Mouse (Mus musculus): Measurements from ENCODE around the gene Mapkapk2.

Gene Mapkapk2

DNA sequence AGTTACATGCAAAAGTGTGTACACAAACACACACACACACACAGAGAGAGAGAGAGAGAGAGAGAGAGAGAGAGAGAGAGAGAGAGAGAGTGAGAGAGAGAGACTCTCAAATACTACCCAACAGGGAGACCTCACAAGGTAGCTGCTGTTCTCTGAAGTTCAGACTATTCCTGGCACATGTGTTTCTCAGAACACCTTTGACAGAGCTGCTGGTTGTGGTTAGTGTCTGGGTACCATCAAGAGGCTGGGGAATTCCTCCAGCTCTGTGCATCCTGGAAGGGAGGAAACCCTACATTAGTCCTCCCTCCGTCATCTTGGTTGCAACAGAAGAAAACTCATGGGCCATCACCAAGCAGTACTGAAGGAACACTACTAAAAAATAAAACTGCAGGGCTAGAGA is 16.9 kb downstream of the Mapkapk2 start:
- DNase-seq (ENCODE audit: low spot score in 2 of 2), result no peak

DNA sequence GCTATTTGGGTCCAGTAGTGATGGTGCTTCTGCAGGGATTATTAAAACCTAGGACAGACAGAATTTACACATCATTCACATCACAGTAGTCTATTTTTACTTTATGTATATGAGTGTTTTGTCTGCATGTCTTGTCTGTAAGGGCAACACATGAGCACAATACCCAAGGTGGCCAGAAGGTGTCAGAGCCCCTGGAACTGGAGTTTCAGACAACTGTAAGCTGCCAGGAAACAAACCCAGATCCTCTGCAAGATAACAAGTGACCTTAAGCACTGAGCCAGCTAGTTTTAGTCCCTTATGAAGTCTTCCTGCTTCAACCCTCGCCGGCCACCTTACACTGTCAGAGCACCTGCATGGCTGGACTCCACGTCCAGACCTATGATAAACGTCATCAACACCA is 17.9 kb downstream of the Mapkapk2 start:
- DNase-seq (ENCODE audit: low spot score in 2 of 2), result no peak

DNA sequence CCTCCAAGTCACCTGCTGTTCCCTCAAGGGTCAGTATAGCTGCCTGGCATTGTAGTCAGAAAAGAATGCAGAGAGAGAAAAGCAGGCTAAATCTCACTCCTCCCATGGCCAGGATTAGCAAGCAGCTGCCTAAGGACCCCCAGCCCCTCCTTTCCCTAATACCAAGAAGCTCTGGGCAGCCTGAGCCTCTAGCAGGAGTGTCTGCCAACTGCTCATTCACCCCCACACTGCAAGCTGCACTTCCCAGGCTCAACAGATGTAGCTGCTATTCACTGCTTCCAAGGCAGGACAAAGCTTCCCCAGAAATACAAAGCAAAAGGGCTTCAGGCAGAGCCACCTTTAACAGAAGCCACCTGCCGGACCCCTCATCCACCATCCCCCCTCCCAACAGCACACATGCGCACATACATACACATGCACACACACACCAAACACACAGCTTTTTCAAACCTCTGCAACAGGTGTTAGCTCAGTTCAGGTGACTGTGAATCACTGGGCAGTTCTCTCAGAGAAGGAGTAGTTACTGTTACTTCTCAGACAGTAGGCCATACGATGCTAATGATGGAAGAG is 18.8 kb downstream of the Mapkapk2 start:
- DNase-seq (ENCODE audit: low spot score in 2 of 2), result peak; percentile 83 to 91

DNA sequence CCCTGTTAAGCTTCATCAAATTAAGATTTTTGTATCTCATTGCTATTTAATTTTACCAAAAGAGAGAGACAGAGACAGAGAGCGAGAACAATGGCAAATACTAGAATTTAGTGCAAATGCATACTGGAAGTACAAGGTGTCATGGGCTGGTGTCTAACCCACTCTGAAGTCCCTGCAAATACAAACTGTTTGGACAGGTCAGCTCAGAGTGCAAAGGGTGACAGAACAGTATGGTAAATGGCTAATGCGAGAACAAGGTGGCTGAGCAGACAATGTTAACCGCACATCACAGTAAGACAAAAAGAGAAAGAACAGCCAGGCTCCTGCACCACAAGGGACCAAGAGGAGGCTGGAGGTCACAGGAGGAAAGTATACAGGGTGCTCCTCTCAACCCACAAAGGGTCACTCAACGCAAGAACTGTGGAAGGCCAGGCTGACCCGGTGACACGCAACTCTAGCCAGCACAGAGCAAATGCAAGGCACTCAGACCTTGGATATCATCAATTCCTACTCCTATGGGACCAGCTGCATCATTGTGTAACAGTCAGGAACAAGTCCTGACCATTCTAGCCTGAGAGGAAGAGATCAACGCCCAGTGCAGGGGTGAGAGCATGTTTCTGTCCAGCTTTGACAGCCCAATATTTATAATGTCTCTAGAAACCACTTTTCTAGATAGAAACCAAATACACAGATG is 22.4 kb downstream of the Mapkapk2 start:
- DNase-seq (ENCODE audit: low spot score in 2 of 2), result no peak

DNA sequence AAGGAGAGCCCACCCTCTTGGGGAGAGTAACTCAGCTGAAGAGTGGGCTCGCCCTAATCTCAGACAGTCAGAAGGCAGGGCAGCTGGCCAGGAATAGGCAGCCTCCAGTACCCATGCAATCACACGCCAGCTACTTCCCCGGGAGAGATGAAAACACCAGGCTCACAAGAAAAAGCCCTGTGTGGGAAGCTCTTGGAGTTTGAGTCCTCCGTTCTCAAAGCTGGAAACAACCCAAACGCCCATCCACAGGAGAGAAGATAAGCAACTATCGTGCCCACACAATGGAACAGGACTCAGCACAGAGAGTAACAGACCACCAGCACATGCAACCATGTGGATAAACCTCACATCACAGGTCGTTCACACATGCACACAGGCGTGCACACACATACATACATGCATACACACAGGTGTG is 23.1 kb downstream of the Mapkapk2 start:
- DNase-seq (ENCODE audit: low spot score in 2 of 2), result peak; percentile 82 to 85

DNA sequence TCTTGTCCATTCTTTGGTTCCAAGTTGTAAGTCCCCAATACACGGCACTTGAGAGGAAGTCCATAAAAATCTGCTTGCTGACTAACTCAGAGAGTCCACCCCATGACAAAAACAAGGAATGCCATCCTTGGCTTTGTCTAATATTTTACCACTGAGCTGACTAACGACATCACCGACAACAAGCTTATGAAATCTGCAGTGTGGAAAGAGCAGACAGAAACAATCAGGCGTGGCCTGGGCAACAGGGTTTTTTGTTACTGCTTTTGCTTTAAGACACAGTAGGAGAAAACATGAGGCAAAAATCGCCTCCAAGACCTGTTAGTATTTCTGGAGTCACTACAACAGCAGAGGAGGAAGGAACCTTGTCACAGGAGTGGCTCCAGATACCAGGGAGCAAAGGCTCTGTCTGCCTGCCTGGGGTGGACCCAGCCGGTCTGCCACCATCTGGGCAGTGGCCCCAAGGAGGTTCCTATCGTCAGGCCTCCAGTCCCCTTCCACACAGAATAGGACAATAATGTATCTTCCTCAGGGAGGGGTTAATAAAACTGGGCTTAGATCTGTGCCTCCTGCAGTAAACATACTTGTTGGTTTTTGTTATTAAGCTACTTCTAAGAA is 25.1 kb downstream of the Mapkapk2 start:
- DNase-seq (ENCODE audit: low spot score in 2 of 2), result no peak

DNA sequence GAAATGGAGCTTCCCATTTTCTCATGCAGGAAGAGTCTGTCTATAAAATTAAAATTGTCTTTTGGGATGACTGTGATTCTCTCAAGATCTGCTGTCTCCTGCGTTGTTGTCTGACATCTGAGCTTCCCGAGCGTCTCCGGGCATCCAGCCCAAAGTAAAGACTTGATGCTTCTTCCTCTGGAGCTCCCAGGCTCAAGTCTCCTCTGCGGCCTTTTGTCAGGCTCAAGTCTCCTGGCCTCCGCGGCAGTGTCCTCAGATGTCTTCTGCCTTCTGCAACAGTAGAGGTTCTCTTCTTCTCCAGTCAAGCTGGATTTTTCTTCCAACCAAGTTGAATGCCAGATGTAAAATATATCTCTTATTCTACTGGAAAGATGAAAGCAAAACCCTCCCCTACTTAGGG is 28.6 kb downstream of the Mapkapk2 start:
- DNase-seq (ENCODE audit: low spot score in 2 of 2), result no peak

DNA sequence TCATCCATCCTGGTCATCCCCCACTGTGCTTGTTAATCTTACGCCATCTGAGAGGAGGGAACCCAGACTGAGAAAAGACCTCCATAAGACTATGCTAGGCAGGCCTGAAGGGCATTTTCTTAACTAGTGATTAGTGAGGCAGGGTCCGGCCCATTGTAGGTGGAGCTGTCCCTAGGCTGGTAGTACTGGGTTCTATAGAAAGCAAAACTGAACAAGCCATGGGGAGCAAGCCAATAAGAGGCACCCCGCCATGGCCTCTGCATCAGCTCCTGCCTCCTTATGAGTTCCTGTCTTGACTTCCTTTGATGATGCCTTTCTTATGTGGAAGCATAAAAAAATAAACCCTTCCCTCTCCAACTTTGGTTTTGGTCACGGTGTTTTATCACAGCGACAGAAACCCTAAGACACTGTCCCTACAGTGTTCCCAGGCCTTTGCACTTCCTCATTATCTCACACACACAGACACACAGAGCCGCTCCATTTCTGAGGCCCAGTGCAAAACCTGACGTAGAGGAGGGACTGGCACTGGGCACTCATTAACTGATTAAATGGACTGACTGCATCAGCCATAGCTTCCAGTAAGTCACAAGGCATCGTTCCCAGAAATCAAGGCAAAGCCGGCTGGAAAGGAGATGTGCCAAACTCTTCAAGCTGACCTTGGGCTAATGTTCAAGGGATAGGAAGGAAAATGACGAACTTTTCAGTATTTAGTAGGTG is 29.5 kb downstream of the Mapkapk2 start:
- no peak for DNase-seq (ENCODE audit: low spot score in 2 of 2)

DNA sequence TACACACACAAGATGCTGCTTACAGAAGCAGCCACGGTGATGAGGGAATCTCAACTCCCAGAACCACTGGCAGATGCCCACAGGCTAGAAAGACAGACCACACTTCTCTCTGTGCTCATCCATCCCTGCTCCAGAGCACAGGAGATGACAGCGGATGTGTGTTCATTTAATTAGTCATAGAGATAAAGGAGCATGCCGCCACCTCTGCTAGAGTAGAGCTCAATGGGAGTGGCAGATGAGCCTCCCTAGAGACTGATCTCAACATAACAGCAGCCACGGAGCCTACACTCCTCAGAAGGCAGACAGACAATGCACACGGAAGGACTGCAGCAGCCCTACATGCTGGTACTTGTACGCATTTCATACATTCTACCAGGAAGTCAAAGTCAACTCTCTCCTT is 33.4 kb downstream of the Mapkapk2 start:
- no peak for DNase-seq (ENCODE audit: low spot score in 2 of 2)

DNA sequence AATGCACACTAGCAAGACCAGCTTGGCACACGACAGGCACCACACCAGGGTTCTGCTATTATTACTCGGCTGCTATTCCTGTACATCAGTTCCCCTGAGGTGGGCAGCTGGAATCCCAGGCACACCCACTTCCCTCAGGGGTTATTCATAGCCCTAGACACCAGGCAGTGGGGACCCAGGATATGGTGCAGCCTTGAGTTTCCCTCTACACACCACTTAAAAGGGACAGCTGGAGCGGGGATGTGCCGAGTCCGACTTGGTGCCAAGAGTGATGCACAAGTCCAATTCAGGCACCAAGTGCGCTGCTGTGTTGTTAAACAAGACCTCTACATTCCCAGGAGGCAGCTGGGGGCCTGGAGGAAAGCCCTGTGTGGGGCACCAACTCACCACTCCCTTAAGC is 34.8 kb downstream of the Mapkapk2 start:
- peak; percentile 48 to 67 for DNase-seq (ENCODE audit: low spot score in 2 of 2)

DNA sequence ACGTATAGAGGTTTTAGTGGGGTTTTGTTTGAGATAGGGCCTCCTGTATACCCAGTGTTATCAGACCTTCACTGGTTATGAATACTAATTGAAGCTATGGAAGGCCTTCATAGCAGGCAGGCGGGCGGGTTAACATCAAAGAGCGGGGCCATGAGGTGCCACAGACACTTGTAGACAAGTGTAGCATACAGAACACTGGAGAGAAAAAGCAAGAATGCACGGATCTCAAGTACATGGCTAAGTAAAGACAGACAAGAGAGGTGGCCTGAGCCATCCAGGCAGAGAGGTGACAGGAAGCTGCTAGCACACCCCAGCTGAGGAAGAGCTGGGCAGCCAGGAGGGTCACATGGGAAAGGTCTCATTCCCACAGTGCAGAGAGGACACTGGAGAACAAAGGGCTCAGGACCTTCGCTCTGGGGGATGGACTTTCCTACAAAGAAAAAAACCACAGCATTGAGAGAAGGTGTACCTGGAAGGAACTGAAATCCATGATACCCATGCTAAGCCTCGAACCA is 35.8 kb downstream of the Mapkapk2 start:
- DNase-seq (ENCODE audit: low spot score in 2 of 2), result no peak

DNA sequence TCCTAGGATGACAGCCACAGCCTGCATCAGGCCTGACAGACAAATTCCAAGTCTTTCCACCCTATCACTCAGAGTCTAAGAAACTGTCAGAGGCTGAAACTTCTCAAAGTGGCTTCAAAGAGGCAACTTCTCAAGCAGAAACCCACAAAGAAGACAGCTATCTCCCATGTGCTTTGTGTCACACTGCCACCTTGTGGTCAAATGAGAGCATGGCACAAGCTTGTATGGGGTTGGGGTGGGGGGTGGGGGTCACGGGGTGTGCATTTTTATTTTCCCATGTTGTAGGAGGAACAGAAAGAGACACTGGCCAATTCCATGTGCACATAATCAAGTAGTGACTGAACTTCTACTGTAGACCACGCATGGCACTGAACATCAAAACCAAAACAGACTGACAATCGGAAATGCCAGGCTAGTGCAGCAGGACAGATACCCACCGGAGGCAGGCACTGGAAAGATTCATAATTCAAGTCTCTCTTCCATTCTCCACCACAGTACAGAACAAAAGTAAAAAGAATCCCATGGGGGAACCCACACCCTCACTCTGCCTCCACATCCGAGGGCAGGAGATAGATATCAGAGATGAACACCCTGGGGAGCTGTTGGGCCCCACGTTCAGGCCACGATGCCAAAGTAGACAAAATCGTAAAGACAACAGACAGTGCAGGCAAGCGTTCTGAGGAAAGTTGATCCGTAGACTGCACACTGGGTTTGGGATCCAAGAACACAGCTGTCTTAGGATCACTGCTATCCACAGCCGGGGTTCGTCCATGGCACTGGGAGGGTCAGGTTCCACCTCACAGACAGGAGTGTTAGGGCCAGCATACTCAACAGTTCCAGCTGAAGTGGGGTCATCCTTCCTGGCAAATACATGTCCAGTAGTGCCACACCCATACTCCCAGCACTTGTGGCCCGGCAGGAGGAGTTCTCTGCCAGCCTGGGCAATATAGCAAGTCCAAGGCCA is 37.1 kb downstream of the Mapkapk2 start:
- peak in 1 of 2 experiments; percentile 59 for DNase-seq (ENCODE audit: low spot score in 2 of 2)

DNA sequence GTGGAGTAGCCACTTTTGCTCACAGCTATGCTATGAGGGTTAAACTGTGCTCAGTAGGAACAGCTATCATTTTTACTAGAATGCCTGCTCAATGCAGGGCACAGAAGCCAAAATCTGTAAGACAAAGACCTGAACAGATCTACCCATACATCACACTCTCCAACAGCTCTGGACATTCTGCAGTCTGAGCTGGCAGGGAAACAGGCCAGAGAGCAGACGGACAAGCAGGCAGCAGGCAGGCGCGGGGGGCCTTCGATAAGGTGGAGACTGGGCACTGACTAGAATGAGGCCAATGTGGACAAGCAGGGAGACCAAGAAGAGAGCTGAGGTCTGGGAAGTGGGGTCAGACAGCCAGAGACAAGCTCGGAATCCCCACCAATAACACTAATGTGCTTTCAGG is 37.8 kb downstream of the Mapkapk2 start:
- no peak for DNase-seq (ENCODE audit: low spot score in 2 of 2)

DNA sequence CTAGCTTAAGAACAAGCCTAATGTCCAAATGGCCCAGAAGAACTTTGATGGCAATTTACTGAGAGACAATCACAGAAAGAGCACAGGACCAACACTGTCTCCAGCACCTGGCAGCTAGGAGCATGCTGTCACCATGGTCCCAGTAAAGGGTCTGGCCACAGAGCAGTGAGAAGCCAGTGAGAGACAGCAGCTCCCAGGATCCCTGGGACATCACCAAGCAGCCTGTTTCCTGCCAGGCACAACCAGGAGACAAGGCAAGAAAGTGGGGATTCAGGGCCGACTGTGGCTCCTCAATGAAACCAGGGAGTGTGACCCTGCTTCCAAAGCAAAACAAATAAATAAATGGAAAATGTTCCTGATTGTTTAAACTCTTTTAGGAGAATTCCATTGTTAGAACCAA is 38.2 kb downstream of the Mapkapk2 start:
- no peak for DNase-seq (ENCODE audit: low spot score in 2 of 2)

DNA sequence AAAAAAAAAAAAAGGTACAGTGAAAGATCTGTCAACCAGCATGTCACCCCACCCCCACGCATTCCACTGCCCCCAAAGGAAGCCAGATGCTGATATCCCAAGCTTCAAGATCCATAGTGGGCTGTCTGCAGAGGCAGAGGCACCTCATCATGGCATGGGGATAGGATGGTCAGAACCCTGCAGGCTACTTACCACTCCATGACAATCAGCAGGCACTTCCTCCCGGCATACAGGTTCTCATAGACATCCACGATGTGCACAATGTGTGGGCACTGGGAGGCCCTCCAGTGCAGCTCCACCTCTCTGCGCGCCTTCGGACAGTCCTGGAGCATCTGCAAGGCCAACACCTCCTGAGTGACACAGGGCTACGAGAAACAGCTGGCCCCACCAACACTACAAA is 39.2 kb downstream of the Mapkapk2 start:
- DNase-seq (ENCODE audit: low spot score in 2 of 2), result no peak

DNA sequence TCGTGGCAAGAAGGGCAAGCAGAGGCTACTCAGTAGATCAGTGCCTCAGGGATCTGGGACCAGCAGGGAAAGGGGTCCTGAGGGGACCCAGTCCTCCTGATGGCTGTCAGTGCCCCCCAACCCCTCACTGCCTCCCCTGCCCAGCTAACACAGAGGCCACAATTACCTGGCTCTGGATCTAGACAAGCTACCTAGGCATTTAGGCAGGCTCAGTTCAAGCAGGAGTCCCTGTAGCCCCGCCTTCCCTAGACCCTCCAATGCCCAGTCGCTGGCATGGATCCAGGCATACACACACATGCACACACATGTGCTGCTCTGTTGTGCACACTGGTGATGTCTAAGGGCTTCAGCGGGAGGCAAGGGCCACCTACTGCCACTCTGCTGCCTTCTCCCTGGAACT is 43.4 kb downstream of the Mapkapk2 start:
- DNase-seq (ENCODE audit: low spot score in 2 of 2), result no peak

DNA sequence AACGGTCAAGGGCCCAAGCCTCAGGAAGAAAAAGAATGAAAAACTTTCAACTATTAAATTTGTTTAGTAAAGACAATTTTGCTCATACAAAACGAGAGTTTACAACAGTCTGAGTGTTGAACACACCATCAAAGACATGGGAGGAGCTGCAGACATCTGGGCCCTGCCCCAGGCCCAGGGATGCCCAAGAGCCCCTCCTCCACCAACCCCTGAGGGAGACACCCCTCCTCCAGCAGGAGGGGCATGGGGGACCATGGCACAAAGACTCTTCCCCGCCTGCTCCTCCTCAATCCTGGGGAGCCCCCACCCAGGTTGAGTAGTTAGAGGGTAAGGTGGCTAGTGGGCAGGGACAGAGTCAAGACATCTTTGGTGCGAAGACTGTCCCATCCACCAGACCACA is 44.0 kb downstream of the Mapkapk2 start:
- no peak for DNase-seq (ENCODE audit: low spot score in 2 of 2)

DNA sequence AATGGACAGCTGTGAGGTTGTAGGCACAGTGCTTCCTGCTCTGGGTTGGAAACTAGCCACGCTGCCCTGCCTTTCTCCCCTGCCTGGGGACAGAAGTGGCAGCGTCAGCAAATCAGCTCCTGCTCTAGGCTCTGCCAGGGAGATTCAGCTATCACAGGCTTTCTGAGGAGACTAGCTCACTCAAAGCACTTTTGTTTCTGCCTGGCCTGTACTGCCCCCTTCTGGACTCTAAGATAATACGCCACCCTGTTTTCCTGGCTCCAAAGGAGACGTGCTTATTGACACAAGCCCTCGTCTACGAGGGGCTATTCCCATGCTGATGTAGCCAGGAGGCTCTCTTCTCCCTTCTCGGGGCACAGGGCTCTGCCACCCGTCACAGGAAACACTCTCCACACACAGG is 44.4 kb downstream of the Mapkapk2 start:
- peak; percentile 85 to 86 for DNase-seq (ENCODE audit: low spot score in 2 of 2)

DNA sequence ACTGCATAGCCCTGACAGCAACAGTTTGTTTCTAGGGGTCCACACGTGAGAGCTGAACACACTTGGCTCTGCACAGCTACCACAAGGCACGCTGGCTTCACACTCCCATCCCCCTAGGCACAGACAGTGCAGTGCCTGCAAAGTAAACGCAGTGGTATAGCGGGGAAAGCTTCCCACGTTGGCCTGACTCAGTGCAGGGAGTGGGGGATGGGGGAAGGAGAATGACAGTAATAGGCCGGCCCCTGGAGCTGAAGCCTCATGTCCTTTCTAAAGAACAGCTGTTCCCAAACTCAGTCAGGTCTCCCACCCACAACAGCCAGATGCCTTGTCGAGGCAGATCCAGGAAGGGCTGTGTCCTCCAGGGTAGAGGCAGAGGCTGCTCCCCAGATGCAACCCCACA is 46.6 kb downstream of the Mapkapk2 start:
- DNase-seq (ENCODE audit: low spot score in 2 of 2), result no peak

DNA sequence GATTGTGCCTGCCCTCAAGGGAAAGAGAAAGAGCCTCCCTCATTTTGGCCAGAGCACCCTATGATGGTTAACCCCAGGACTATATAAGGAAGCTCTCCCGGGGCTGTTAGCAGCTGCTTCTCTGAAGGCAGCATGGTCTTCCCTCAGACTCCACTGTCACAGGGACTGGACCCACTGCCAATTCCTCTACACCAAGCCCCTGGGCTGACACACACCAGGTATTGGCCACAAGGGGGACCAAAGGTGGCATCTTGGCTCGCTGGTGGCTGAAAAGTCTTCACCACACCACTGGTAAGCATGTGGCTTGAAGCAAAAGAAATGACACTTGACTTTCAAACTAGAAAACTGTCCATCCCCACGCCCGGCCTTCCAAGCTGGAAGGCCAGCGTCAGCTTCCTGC is 47.0 kb downstream of the Mapkapk2 start:
- no peak for DNase-seq (ENCODE audit: low spot score in 2 of 2)

DNA sequence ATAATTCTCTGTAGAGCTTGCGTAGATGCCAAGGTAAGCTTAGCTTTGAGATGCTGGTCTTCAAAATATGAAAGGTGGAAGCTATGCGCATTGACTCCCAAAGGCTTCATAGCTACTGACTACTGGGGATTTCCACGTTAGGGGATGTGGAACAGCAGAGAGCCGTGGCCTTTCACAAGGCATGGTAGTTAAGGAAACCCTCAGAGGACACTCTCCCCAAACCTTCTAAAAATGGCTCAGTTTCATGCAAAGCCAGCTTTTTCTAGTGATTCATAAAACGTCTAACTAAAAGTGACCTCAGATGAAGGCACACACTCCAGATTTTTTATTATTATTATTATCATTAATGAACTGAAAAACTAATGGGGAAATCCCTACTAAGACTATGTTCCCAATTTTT is 47.6 kb downstream of the Mapkapk2 start:
- DNase-seq (ENCODE audit: low spot score in 2 of 2), result no peak
